Mouse (Mus musculus) CD4-positive naive resting alpha-beta T cell, adult 57 days (primary cell): ENCODE results near the gene Frmd3. TPM values are rescaled to one million over a fixed set of nuclear protein-coding genes. Genes with fewer than 3 reads are reported as not detected.

ENCODE experiments used
- total RNA-seq: library from RNA; stranded (reverse); gene quantifications from one replicate; pipeline ENCODE4 v1.2.4, GENCODE M21; 2023

The Frmd3 gene
- total RNA-seq, result not detected

GRCm38 (mm10) chr4:74013211-74014047 is at the start of gene Frmd3:
TSS of gene Frmd3 (plus strand) at chr4:74013442.

GRCm38 (mm10) chr4:74242176-74242575 is 228.9 kb downstream of the Frmd3 start, which contains the start of gene Kdm4c:
TSS of gene Kdm4c (plus strand) at chr4:74242497.

Other genes with a start within 250 kb of the Frmd3 start
- gene Rasef, start 222.4 kb upstream of the Frmd3 start, total RNA-seq, result not detected
- gene Gm11758, start 137.2 kb upstream of the Frmd3 start, total RNA-seq, result not detected
- gene Gm11757, start 122.3 kb upstream of the Frmd3 start, total RNA-seq, result not detected
- not detected for gene Gm13871, start 107.5 kb upstream of the Frmd3 start, total RNA-seq
- not detected for gene Gm11756, start 92.7 kb upstream of the Frmd3 start, total RNA-seq
- not detected for gene 2310002L09Rik, start 62.6 kb upstream of the Frmd3 start, total RNA-seq
- gene Kdm4c, start 229.1 kb downstream of the Frmd3 start, total RNA-seq, result 43.5 TPM